Mouse (Mus musculus): ENCODE measurements at regions not wholly inside any gene's neighbourhood (a gene's known extent, or its start where the extent isn't known, plus 50 kb on each side); places are given as distances from the start of the nearest gene placed in this dataset.

GRCm38 (mm10) chr14:62192814-62193213 is 99.6 kb upstream of the Rnaseh2b start:
- no peak for DNase-seq

DNA sequence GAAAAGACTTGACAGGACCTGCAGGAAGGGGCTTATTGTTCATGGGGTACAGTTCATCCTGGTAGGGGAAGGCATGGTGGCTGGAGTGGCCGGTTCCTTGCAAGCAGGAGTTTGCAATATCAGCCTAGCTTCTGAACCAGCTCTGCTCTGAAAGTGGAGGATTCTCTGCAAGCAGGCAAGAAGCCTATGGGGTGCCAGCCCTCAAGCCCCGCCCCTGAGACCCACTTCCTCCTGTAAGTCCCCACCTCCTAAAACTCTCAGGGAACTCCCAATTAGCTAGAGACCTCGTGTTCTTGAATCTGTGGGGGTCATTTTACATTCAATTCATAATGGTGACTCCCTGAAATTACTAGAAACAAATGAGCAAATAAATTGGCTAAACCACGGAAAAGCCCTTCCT is 99.0 kb upstream of the Rnaseh2b start:
- DNase-seq = no peak

DNA sequence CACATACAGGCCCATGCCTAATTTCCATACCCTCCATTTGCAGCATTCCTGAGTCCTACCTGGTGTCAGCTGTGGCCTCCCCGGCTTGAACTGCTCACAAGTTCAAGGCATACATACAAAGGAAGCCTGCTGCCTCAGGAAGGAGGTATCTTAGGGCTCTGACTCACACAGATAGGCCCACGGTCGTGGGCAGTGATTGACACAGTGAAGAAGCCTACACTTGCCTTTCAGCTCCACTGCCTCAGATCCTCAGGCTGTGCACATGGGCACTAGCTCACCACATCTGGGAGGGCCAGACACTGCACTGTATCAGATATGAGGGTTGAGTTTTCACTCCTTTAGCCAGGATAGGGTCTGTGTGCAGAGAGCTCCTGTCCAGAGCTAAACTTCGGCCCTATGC is 95.6 kb upstream of the Rnaseh2b start:
- no peak for DNase-seq

- DNase-seq = no peak
Observed at GRCm38 (mm10) chr14:62198476-62199190, 93.8 kb upstream of the Rnaseh2b start.

DNA sequence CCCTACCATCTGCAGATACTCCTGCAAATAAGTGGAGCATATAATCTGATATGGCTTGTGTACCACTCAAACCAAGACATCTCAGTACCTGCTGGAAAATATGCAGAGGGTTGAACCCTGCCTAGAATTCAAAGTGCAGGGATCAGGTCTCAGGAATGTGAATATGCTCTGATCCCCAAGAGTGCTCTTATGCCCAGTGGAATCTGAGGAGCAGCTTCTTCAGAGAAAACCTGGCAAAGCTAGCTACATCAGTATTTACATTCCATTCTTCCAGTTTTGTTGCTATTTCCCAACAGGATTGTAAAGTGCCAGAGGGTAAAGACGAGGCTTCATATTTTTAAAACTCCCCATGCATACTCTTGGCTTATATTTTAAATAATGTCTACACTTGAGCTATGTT is 77.3 kb upstream of the Rnaseh2b start:
- DNase-seq = no peak

DNA sequence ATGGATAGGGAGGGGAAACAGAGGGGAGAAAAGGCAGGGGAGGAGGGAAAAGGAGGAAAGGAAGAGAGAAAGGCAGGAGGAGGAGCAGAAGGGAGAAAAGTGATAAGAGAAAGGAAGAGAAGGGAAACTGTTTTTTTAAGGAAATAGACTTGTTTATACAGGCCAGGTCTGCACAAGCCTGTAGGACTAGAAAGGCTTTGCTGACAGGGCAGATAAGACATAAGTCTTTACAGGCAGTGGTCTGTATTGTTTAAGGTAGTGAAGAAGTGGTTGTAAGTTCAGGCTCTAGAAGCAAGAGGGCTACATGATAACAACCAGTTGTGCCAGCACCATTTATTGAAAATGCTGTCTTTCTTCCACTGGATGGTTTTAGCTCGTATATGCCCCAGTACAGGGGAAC is 75.4 kb upstream of the Rnaseh2b start:
- no peak for DNase-seq

DNA sequence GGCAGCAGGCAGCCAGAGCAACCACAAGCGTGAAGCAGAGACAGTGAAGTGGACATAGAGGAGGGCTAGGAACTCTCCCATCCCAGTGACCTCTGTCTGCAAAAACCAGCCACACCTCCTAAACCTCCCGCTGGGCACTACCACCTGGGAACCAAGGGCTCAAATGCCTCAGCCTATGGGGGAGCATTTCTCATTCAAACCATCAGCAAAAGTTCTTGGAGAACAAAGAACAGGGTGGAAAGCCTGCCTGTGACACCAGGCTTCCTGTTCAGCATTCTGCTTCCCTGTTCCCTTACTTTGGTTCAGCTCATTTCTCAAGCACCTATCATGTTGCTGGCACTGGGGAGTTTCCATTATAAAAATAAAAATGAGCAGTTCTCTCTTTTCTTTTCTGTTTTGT is 74.4 kb upstream of the Rnaseh2b start:
- DNase-seq = no peak

GRCm38 (mm10) chr14:62218716-62219115 is 73.7 kb upstream of the Rnaseh2b start:
- no peak for DNase-seq

- no peak for DNase-seq
Observed at GRCm38 (mm10) chr14:62220770-62221169, 71.6 kb upstream of the Rnaseh2b start.

Measured in lung, postnatal 36 days (tissue).